Mouse (Mus musculus) 416B (cell line): Measurements from ENCODE around the gene Coro2b.
A peak's percentile ranks its signal among the peaks of the same experiment; 100 is the strongest.

Experiments
- DNase-seq: peaks from one replicate; pipeline ENCODE4 v3.0.0; 2011; ENCODE audit warnings: low read depth

Gene Coro2b

DNA sequence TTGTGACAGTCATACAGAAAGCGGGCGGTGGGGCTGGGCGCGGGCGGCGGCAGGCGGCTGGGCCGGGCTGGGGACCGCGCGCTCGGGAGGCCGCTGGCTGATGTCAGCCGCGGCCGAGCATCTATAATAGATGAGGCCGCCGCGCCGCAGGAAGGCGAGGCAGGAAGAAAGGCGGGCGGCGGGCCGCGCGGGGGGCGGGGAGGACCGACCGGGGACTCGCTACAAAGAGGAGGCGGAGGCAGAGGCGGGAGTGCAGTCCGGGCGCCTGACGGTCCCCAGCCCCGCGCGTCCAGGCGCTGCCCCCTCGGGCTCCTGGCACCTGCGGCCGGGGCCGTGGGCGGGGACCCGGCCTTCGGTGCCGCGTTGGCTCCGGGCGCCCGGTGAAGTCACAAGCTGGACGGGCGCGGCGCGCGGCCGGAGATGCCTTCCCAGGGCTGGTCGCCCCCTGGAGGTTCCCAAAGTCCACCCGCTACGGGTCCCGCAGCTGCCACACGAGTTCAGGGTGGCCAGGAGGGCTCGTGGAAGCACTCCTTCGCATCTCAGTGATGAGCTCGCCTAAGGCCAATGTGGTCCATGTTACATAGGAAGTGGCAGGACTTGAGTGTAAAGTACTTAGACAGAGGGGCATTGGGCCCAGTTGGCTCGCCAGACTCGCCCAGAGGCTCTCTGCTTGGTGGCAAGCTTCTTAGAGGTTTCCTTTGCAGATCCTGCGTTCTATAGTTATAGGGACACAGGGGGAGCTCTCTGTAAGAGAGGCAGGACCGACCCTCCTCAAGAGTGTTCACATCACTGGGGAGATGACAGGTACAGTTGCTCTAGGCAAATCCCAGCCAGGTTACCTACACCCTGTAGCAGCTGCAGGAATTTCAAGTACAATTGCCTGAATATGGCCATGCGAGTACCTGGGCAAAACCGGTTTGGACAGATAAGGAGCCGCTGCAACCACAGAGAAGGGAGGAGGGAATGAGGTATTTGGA is at the start of gene Coro2b:
Gene Coro2b (minus strand): TSS at position 390 of the 977 bp plus-strand sequence.
- DNase-seq, result no peak

DNA sequence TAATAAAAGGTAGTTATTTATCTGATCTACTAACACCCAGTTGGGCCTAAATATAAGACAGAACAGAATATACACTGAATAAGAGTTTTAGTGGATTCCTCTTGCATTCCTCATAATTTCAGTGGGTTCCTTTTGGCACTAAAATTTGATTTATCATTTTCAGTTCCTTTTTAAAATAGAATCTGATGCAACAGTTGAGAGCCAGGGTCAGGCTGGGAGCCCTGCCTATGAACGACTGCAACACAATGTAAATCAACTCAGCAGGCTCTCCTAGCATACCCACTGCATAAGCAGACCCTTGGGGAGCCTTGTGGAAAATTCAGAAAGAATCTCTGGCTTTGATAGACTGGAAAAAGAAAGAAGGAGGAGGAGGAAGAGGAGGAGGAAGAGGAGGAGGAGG is 40.7 kb upstream of the Coro2b start:
- DNase-seq, result no peak

DNA sequence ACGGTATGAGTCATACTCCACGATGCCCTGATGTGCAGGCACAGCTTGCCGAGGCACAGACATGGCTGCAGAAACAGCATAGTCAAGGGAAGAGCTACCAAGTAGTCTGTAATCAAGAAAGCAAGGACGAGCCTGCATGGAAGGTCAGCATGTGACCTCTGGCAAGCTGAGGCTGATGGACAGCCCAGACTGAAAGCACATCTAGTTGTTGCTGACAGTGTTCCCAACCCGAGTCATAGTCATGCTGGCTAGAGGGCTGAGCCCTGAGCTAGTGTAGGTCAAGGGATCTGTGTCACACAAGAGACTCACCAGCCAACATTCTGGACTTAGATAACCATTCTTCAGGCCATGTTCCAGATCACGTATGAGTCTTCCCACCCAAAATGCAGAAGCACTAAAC is 32.3 kb upstream of the Coro2b start:
- DNase-seq, result no peak

DNA sequence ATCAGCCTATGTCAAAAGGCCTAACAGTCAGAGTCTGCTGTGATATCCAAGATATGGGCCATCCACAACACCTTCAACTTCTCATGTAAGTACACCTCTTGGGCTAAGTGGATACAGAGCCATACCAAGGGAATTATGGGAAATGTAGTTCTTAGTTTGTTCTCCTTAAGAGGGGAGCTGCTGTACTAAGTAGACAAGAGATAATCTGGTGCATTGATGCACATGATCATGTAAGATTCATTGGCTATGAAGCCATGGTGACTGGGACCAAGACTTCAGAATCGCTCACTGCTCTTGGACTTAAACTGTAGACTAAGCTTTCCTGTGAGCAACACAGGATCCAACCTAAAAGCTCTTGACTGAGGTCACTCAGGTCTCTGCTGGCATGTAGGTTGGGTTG is 31.0 kb upstream of the Coro2b start:
- no peak for DNase-seq

DNA sequence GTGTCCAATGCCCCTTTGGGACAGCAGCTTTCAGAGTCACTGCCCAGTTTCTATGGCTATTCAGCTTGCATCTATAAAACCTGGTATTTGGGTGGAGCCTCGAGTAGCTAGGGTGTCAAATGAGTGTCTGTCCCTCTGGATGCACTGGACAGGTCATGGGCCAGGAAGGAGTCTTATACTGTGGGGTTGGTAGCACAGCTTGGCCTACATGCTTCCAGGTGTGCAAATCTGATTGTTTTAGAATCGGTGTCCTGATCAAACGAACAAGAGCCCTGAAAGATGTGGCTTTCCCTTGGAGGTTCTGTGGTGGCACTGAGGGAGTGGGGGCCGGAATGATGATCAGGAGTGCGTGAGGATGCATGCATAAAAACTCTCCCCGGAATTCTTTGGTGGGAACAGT is 25.4 kb upstream of the Coro2b start:
- DNase-seq, result no peak

DNA sequence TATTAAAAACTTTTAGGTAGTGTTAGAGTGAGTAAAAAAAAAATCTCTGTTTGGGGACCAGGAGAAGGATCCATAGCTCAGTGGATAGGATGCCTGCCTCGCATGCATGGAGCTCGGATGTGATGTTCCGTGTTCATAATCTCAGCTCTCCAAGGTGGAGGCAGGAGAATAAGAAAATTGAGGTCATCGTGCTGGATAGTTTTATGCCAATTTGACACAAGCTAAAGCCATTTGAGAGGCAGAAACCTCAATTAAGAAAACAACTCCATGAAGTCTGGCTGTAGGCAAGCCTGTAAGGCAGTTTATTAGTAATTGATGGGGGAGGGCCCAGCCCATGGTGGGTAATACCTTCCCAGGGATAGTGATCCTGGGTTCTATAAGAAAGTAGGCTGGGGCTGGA is 23.6 kb upstream of the Coro2b start:
- DNase-seq, result no peak

DNA sequence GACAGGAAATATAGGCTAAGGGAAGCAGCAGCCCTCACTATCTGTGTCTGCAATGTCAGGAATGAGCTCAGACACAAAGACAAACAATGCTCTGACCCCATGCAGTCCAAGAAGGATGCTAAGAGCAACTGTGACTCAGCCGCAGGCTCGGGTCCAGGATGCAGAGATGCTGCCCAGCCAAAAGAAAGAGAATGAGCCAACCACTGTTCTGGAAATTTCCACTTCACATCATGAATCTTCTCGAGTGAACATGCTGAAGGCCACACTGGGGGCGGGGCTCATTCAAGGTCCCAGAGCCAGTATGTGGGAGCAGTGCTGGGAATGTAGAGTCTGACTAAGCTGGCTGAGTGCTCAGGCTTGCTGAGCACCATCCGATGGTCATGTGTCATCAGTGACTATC is 23.2 kb upstream of the Coro2b start:
- DNase-seq, result no peak

DNA sequence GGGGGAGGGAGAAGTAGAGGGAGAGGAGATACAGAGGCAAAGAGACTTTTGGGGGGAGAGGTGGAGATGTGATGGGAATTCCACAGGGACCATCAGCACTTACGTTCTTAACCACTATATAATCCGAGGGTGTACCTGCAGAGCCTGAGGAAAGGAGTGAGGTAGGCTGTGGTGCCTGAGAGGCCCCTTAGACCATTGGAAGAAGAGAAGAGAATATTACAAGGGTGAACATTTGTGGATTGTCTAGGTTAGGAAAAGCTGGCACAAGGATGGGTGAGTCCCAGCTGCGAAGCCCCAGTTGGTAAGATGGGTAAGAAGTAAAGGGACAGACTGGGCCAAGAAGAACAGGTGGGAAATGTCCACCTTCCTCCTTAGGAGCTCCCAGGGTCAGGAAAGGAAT is 22.6 kb upstream of the Coro2b start:
- DNase-seq, result no peak

DNA sequence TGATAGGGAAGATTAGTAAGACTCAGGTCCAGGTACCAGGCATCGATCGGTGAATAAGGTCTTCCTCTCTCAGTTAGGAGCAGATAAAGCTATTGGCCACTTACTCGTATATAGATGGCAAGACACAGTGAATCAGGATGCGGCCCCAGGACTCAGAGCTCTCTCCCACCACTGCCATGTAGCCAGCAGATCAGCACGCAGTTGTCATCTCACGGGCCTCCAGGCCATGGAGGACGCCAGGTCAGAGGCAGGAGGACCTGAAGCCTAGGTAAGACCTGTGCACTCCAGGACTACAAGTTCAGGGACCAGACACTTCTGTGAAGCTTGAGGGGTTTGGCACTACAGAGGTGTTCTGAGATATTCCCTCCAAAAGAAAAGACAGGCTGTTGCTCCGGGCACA is 21.2 kb upstream of the Coro2b start:
- no peak for DNase-seq

DNA sequence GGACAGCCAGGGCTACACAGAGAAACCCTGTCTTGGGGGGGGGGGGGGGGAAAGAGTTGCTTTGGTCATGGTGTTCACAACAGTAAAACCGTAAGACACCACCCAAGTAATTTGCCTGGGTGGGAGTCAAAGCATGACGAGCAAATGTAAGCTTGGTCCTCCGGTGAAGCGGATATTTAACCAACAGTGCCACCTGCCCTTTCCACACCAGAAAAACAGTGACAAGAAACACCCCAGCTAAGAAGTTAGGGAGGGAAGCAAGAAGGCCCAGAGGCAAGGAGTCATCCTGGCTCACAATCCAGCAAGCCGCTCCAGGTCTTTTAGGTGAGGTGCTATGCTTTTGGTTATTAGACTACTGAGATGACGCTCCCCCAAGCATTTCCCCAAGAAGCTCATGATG is 19.9 kb upstream of the Coro2b start:
- no peak for DNase-seq

DNA sequence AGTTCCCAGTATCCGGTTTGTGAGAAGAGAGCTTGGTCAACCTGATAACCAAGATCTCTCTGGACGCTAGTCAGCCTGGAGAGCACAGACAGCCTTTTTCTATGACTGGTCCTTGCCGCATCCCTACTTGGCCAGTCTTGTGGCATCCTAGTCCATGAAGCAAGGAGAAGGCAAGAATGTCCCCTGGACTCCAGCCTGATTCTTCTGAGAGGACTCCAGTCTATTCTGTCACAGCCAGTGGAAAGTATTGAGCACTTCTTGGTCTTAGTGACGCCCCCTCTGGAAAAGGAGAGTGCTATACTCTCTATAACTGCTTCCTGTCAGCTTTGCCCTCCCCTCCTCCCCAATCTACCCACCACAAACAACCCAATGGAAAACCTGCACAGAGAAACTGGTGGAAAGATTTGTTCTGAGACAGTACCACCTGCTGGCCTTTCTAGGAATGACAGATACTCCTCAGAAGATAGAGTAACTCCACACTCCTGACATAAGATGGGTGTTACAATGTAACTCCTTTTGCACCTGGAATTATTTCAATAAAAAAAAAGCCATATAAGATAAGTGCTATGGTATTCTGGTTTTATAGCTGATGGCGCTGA is 18.5 kb upstream of the Coro2b start:
- DNase-seq, result peak; percentile 55

DNA sequence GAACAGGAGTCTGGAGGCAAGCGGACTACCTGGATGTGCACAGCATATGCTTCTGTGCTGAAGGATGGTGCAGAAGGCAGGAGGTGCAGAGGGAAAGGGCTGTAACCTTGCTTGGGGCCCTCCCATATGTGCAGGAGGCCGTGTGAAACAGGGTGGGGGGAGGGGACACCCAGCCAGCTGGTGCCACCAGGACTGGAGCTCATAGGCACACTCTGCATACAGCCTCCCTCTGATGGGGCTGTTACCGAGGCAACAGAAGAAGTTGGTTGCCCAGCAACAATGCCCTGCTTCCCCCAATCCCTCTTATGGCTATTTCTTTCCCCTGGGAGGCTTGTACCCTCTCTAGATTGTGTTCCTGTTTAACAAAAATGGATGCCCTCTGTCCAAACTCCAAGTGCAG is 17.8 kb upstream of the Coro2b start:
- no peak for DNase-seq

DNA sequence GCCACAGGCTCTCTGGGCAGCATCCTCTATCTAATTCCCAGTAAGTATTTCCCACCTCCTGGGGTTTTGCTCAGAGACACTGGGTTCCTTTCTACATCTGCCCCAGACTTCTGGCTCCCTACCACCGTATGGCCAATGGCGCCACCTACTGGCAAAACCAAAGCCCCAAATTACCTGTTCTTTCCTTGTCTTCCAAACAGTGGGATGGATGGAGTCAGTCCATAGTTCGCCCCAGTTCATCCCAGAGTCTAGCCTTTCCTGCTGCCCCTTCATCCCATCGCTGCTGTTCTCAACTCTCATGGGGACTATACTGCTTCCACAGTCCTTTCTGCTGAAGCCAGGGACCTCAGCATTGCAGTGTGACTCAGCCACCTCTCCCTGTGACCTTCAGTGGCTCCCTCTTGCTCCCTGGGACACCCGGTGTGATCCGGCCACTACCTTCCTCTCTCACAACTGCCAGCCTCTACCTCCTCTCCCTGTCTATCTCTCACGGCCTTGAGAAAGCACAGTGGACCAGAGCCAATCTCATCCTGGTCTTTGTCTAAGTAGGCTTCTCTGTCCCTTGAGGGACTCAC is 16.6 kb upstream of the Coro2b start:
- peak; percentile 58 for DNase-seq

DNA sequence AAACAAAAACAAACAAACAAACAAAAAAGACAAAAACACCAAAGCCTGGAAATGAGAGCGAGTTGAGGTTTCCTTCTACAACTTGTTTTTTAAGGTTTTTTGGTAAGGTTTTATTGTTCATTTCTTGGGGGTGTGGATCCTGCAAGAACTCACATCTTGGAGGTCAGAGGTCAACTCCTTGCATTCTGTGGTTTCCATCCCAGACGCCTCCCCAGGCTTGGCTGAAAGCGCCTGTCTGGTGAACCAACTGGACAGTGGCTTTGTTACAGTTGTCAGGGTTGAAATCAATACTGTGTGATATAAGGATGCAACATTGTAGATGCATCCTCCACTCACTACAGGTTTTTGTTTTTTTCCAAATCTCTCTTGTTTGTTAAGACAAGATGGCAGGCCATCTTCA is 14.7 kb upstream of the Coro2b start:
- no peak for DNase-seq

DNA sequence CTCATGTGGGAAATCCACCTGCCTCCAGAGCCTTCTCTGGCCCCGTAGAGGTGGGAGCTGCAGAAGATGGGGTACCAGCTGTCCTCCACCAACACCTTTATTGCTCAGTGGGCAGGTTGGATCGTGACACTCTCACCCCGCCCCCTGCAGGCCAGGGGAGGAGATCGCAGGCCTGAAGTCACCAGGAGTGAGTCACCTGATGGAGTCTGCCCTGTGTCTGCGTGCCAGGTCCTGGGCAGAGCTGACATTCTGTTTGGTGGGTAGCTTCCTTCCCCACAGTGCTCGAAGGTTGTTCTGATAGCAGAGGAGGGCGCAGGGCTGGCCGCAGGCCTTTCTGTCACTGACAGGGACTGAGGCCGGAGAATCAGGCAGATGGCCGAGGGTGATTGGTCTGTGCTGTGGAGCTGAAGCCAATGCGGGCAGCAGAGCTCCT is 13.8 kb upstream of the Coro2b start:
- DNase-seq, result peak; percentile 36

DNA sequence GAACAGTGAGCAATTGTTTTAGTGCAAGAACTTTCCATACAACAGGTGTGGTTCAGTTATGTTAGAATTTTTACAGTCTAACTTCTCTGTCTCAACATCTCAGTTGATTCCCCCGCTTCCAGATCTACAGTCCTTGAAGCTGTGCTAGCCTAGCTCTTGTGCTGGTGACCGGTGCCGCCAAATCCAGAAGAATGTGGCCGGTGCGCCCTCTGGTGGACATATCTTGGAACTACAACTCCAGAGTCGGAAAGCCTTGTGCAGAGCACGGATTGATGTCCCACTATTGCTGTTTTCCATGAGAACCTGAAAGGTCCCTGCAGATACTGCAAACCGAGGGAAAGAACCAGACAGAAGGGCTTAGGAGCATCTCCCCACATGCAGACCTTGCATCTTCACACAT is 13.0 kb upstream of the Coro2b start:
- peak; percentile 67 for DNase-seq

DNA sequence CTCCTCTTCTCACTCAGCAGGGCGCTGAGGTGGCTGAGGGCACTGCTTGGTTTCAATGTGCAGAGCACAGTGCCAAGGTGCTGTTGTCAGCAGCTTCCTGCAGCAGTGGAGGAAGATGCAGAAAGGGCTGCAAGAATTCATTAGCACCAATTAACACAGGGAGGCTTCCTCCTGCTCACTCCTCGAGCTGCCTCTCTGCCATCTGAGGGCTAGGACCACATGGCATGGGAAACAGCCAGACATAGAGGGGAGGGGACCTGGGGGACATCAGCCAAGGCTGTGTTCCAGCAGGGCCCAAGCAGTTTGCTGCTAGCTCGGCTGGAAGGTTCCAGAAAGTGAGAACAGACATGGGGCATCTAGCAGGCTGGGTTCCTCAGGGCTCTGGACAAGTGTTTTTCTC is 10.6 kb upstream of the Coro2b start:
- no peak for DNase-seq

DNA sequence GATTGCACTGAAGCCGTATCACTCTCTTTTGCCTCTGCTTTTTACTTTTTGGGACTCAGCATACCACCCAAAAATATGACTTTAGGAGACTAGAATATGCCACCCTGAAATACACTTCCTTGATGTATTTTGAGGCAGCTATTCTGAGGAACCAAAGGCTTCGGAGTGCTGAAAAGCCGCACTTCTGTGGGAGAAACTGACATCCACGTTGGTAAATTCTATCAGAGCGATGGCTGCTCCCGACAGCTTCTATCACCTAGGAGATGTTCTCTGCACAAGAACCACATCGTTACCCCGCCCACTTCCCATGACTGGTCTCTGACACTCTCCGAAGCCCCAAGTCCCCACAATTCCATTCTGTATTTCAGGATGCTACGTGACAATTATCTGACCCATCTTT is 8.0 kb upstream of the Coro2b start:
- DNase-seq, result no peak

DNA sequence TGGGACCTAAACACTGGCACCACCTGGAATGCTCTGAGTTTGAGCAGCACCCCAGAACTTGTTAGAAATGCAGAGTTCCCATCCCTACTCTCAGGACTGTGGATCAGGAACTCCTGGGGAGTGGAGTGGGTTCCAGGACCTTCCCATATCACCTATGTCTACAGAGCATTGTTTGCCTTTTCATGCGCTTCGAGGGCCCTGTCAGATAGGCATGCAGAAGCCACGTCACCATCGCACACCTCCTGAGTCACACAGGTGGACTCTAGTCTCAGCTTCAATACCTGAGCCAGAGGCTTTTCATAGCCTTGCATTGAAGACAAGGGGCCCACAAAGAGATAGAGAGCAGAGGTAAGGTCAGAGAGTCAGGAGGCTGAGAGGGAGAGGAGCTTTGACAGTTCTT is 7.0 kb upstream of the Coro2b start:
- no peak for DNase-seq

DNA sequence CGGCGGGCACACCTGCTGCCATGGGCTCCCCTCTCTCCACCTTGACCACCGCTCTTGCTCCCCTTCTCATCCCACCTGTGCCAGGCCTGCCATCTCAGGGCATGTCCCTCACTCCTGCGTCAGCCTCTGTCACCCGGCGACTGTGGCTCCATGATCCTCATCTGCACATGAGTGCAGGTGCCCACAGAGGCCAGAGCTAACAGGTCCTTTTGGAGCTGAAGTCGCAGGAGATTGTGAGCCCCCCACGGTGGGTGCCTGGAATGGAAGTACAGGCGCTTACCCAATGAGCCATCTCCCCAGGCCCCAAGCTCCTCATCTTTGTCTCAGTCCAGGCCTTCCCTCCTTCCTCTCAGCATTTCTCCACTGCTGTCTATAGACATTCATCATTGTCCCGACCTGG is 4.8 kb upstream of the Coro2b start:
- no peak for DNase-seq

DNA sequence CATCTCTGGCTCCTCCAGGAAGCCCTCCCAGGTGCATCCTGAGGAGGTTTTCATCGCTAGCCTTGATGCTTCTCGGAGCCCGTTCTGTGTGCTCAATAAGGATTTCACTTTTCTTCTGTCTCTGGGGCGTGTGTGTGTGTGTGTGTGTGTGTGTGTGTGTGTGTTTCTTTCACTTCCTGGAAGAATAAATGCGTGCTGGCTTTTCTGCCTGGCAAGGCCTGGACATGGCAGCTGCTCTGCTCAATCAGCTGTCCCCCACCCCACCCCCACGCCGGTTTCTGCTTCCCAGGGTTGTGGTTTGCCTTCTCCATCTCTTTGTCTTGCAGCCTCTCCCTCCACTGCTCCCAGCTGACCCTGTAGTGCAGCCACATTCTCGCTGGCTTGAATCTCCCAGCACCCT is 4.3 kb upstream of the Coro2b start:
- no peak for DNase-seq

DNA sequence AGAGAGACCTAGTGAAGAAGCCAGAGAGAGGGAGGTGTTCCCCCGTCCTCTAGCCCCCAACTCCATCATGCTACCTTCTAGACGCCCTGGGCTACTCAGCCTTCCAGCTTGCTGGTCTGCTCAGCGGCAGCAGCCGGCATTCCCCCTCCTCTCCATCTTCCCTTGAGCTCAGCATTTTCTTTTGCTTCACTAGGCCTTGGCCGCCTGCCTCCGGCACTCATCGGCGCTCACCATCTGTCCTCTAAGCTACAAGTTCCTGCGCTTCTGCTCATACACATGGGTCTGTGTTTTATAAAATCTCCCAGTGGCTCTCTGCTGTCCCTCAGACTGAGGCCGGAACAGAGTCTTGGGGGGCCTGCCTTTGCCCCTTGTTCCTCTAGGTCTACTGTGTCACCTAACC is 3.9 kb upstream of the Coro2b start:
- no peak for DNase-seq

DNA sequence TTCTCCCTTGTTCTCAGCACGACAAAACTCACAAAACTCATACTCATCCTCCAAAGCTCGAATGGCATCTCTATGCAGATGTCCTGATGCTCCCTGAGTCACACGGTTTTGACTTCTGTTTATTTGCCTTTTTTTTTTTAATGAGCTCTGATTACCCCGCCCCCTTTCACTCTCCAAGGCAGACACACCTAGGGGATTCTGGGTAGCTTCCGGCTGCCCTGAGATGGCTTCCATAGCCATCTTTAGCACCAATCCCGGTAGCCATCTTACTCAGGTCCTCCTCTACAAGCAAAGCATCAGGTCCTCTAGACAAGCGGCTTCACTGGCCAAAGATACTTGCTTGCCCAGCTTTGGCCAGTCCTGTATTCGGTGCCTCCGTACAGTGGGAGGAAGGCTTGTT is 3.3 kb upstream of the Coro2b start:
- DNase-seq, result no peak
